Mouse (Mus musculus) left cerebral cortex, postnatal 14 days (tissue): ENCODE data around the gene Gm43738. TPM values are rescaled to one million over a fixed set of nuclear protein-coding genes. Genes with fewer than 3 reads are reported as not detected.

Experiments used
- DNase-seq, 2 experiments: peaks; one replicate each; pipeline ENCODE4 v3.0.0; 2021 to 2022; ENCODE audit warnings: low spot score in 2 of 2, mixed read lengths in 1 of 2
- intact Hi-C: fragments of 180-260 bp; cut with DNase I; formaldehyde crosslinking; loops from one replicate; pipeline ENCODE4 v1.15.1; 2025
- long read RNA-seq, 2 experiments: library from polyadenylated mRNA; stranded (forward); transcript quantifications; one replicate each; pipeline ENCODE4 v2.0.0; 2021
- total RNA-seq, 2 experiments: library from RNA; stranded (reverse); gene quantifications; 2 replicates each; pipeline ENCODE4 v1.2.3; 2021

Gm43738 gene
- not detected for total RNA-seq
- long read RNA-seq, experiment 1, partial matches to known transcripts: 0 of 4 reads
- long read RNA-seq, experiment 1, other reads (novel, unspliced or antisense): 4 of 4 reads
- long read RNA-seq, experiment 2, partial matches to known transcripts: 3 of 6 reads
- long read RNA-seq, experiment 2, other reads (novel, unspliced or antisense): 3 of 6 reads

DNA sequence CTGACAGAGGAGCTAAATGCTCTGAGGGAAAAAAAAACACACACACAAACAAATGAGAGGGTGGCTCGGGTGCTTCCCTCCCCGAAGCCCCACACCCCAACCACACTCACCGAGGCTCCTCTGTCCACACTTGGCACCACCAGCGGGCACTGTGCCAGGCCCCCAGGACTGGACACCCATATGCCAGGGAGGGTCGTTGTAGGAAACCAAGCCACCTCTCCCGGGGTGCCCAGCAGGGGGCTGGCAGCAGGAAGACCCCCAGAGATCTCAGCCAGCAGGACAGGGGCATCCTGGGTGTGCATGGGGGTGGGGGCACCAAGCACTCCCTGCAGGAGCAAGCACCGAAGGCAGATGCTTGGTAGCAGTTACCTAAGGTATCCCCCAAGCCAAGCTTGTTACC, at the start of gene Gm43738:
Gene Gm43738 (minus strand): TSS at position 289 of the 400 bp plus-strand sequence.
- no peak for DNase-seq
- intact Hi-C loops: no loop called here

DNA sequence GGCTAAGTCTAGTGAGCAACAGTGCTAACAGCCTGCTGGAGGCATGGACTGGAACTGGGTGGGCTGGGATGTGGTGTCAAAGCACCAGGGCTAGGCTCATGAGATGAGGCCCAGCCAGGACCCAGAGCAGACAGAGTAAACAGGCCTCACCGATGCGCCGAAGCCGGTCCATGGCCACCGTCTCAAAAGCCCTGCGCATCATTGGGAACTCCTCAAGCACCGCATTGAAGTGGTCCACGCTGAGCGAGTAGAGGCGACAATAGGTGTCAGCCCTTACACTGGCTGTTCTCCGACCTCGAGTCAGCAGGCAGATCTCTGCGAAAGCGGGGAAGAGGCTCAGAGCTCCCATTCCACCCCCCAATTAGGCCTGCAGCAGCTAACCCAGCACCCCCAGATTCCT, 47.7 kb upstream of the Gm43738 start:
- intact Hi-C loops: loop anchor here (10.0 kb wide), 1 partner anchor 204 kb away; no protein-coding TSS in a partner anchor
- no peak for DNase-seq

DNA sequence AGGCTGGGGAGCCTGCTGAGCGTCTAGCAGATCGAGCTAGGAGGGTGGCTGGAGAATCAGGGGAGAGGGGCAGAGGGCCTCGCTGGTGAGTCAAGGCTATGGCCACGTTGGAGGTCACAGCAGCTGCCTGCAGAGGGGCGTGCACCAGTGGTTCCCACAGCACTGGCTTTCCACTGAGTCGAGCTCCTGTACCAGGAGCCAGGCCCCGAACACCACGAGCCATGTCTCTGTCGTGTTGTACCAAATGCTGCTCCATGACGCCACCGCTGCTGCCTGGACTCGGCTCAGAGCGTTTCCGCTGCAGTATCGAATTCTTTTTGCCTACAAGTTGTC, 47.0 kb upstream of the Gm43738 start:
- DNase-seq: no peak
- intact Hi-C loops: loop anchor here (10.0 kb wide), 1 partner anchor 203 kb away; no protein-coding TSS in a partner anchor

DNA sequence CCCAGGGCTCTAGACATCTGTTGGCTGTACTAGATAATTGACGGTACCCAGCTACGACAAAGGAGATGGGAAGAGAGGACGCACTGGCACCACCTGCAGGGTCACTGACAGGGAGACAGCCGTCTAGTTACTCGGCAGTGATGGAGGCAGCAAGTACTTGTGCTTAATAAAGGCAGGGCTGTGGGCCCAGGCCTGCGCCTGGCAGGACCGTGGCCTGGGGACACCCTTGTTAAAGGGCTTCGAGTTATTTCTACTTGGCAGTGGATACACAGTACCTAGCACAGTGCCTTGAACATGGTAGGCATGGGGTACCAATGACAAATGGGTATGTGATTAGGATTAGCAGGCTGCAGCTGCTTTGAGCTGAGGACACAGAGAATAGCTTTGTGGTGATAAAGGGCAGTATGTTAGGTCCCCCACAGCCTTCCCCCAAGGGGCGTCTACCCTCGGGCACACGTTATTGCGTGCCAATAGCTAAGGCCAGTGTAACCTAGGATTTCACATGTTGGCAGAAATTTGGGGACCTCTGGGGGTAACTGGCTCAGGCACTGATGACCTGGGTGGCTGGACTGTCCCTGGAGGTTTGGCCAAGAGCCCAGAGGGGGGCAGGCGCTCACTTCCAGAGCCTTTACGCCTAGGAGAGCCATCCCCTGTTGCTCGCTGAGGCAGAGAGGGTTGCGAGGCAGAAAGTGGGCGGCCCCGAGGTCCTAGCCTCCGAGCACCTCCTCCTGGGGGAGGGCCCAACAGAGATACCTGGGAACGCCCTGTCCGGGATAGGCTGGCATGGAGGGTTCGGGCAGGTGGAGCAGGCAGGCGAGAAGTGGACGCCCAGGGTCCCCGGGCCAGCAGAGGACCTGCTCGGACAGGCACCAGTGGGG, 46.4 kb upstream of the Gm43738 start:
- no peak for DNase-seq
- intact Hi-C loops: loop anchor here (10.0 kb wide), 1 partner anchor 203 kb away; no protein-coding TSS in a partner anchor

DNA sequence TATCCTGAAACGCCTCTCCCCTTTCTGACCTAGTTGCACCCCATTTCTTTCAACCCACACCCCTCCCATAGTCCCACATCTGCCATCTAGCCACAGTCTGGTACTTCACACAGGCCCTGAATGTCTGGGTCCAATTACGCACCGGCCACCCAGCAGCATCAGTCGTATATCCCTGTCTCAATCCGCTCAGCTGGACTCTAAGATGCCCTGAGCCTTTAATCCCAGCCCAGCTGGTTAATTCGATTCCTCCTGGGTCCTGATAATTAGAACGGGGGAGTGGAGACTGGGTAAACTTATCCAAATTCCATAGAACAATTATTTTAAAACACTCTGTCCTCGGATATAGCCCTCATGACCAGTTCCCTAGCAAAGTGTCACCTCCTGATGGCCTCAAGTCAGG, 44.7 kb upstream of the Gm43738 start:
- intact Hi-C loops: loop anchor here (10.0 kb wide), 1 partner anchor 201 kb away; no protein-coding TSS in a partner anchor
- DNase-seq: no peak

DNA sequence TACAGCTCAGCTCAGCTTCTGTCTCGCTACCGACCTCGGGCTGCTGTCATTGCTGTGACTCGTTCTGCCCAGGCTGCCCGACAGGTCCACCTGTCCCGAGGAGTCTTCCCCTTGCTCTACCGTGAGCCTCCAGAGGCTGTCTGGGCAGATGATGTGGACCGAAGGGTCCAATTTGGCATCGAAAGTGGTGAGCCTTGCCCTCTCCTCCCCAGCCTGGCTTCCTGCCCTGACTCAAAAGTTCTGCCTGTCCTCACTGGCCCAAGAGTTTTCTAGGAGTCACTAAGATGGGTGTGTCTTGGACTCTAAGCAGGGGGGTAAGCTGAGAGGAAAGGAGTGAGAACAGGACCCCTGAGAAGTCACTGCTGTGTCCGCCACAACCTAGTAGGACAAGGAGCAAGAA, 43.9 kb upstream of the Gm43738 start:
- intact Hi-C loops: loop anchor here (10.0 kb wide), 1 partner anchor 200 kb away; no protein-coding TSS in a partner anchor
- no peak for DNase-seq

DNA sequence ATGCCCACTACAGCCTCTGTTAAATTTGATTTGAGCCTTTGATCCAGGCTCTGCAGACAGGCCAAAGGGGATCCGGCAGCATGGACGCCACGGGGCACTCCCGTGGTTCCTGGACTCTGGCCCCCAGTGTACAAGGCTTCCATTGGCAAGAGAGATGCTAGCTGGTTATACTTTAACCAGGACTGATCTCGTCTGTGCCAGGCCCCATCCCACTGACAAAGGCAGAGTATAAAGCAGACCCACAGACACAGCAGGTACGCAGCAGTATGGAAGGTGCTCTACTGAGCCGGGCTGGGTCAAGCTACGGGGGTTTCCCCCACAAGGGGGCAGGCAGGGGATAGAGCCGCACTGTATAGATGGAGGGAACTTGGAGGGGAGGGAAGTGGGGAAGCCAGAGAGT, 35.5 kb upstream of the Gm43738 start:
- intact Hi-C loops: no loop called here
- no peak for DNase-seq

DNA sequence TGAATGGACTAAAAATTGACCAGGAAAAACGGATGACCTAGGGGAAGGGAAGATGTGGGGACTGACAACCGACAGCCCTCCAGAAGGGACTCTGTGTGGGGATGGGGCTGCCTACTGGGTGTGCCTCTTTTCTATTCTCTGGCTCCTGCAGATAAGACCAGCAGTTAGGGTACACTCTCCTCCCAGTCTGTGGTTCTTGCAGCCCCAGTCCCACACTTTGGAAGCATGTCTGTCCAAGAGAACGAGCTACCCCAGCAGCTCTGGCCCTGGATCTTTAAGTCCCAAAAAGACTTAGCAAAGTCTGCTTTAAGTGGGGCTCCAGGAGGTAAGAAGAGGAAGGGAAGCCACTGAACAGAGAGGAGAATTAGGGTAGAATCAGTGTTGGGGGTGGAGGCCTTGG, 35.1 kb upstream of the Gm43738 start, which contains the start of gene Pklr:
Gene Pklr (plus strand): TSS at position 185 of the 400 bp plus-strand sequence.
- intact Hi-C loops: no loop called here
- no peak for DNase-seq

DNA sequence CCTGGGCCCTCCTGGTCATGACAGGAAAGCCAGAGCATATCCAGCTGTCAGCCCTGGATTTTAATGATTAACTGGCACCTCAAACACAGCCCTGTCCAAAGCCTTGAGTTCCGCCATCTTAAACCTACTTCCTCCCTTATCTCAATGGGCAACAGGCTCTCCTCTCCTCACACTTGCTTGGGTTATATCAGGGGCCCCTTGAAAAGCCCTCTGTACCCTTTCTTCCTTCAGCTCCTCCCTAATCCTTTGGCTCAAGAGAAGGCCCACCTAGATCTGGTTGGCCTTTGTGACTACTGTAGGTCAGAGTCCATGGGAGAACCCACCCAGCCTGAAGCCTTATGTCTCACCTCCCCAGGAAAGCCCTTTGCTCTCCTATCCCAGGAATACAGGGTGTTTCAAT, 32.9 kb upstream of the Gm43738 start:
- no peak for DNase-seq
- intact Hi-C loops: no loop called here

DNA sequence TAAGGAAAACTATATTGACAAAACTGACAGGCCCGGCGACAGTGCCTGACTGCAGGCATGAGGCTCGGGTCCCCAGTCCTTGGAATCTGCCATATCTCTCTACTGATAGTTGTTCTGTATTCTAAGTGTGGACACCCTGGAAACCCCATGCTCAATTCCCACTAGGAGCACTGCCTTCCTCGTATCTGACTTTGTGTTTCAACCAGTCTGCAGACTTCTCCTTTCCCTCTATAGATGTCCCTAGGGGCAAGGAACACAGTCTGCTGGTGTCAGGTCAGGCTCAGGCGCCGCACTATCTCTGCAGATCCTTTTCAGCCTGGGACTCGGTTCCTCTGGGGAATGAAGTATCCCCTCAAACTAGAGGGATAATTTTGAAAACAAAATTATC, 32.2 kb upstream of the Gm43738 start:
- intact Hi-C loops: no loop called here

DNA sequence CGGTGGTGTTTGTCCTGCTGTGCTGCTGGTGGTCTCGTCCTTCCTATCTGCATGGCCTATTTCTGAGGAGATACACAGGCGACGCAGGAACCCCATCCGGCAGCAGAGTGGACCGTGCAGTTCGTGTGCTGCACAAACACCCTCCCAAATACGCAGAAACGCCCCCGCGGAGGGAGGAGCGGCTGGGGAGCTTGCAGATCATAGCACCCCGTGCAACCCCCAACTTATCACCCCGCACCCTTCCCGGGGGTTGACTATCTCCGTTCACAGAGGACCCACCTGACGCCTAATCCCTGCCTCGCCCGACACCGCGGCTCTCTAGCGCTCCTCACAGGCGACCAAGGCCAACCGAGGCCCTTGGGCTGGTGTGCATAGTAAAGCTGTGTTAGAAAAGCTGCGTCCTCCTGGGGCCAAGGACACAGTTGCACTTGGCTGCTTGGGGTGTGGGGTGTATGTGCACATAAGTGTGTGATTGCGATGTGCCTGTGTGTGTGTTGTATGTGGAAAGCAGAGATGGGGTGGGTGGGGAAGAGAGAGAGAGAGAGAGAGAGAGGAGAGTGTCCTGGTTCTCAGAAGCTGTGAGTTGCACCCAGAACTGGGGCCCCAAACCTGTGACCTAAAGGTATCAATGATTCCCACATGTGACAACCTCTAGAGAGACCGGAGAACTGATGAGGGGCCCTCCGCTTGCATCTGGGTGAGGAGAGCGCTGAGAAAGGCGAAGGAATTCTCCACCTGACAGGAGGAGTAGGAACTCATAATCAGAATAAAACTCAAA, 31.6 kb upstream of the Gm43738 start:
- intact Hi-C loops: no loop called here

More for the DNA sequence above, 32.2 kb upstream of the Gm43738 start:
- no peak for DNase-seq

DNA sequence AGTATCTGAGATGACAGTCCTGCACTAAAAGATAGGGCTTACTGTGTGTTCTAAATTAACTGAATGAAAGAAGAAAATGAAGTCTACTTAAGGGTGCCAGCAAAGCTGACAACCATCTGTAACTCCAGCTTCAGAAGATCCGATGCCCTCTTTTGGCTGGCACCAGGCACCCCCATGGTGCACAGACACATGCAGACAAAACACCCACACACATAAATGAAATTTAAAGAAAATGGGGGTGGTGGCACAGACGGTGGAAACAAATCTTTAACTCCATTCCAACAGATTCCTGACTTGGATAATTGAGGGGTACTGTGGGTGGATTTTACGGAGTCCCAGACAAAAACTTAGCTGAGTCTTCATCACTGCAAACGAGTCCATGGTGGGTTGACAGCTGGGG, 30.9 kb upstream of the Gm43738 start:
- intact Hi-C loops: no loop called here
- peak; percentile 64 to 82 for DNase-seq

More for the DNA sequence above, 31.6 kb upstream of the Gm43738 start:
- DNase-seq: peak; percentile 38 to 53

DNA sequence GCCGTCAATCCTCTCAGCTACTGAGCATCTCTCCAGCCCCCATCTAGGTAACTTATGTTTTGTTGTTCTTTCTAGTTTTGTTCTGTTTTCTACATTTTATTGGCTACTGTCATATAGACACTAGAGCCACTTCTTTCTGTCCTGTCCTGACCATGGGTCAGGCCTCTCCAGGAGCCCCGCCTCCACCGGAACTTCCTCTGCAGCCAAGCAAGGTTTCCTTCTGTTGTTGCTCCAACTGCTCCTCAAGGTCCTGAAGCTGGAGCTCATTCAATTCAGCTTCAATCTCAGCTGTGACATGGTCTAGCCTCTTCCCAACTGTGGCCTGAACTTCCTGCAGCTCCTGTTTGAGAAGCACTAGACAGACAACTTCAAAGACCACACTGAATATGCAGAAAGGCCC, 29.0 kb upstream of the Gm43738 start:
- no peak for DNase-seq
- intact Hi-C loops: no loop called here

DNA sequence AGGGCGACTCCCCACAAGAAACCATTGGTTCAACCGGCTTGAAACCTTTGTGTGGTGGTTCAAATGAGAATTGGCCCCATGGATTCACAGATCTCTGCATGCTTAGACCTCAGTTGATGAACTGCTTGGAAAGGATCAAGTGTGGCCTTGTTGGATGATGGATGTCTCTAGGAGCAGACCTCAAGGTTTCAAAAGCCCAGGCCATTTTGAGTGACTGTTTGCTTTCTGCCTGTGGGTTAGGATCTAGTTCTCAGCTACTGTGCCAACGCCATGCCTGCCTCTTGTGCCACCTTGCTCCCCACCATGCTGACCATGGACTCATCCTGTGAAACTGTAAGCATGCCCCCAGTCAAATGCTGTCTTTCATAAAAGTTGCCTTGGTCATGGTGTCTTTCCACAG, 25.1 kb upstream of the Gm43738 start:
- intact Hi-C loops: no loop called here
- no peak for DNase-seq

DNA sequence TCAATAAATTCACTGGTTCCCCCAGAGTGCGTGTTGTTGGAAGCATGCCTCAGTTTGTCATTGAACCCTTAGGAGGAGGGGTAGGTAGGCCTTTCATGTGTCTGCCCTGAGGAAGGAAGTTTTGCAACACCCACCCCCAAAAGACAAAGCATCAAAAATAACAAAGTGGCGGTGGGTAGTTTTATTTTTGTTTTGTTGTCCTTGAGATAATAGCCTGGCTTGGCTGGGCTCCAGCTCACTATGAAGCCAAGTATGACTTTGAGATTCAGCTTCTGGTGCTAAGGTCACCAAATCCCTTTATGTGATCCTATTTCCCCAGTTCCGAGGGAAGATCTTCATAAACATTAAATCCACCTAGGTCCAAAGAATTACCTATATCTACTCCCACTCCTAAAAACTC, 23.3 kb upstream of the Gm43738 start:
- no peak for DNase-seq
- intact Hi-C loops: no loop called here

DNA sequence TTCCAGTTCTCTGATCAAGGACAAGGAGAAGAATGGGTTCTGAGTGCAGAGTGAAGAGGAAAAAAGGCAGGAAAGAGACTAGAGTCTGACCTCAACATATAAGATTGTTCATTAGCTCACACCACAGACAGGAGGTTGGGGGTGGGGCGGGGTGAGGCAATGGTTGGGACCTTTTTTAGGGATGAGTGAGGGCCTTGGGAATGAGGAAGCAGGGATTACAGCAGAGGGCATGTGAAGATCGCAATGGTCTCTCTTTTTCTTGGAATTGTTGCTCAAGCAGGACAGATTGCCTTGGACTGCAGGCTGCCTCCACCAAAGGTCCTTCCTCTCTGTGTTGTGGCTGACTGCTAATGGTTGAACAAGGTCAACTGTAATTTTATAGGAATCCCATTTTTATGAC, 22.4 kb upstream of the Gm43738 start:
- DNase-seq: no peak
- intact Hi-C loops: no loop called here

DNA sequence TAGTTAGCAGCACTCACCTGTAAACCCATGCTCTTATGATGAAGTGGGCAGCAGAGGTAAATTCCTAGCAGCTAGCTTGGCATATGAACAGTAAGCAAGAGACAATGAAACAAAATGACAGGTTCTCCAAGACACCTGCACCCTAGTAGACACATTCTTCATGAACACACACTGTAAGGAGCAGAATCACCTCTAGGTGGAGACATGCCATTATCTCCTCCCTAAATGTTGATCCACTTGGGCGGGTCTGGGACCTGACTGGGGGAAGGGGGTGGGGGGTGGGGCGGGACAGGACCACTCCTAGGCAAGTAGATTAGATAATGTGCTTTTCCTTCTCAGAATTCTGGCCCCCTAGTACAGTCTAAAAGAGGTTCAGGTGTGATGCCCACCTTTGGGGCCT, 14.6 kb upstream of the Gm43738 start:
- DNase-seq: peak in 1 of 2 experiments; percentile 36
- intact Hi-C loops: loop anchor here (5.0 kb wide), 2 partner anchors 42 to 97 kb away; no protein-coding TSS in a partner anchor

DNA sequence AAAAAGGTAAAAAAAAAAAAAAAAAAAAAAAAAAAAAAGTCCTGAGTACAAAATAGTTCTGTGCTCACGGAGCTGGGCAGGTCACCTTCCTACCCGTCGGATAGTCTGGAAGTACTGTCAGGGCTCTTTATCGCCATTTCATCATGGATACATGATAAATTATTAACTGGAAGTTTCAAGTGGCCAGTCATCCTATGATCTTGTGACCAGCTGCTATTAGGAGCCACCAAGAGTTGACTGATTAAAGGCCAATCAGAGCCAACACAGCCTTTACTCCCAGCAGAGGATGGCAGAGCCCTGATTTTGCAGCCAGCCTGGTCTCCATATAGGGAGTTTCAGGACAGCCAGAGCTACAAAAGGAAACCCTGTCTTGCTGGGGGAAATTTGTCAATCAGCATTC, 12.2 kb upstream of the Gm43738 start:
- intact Hi-C loops: no loop called here

DNA sequence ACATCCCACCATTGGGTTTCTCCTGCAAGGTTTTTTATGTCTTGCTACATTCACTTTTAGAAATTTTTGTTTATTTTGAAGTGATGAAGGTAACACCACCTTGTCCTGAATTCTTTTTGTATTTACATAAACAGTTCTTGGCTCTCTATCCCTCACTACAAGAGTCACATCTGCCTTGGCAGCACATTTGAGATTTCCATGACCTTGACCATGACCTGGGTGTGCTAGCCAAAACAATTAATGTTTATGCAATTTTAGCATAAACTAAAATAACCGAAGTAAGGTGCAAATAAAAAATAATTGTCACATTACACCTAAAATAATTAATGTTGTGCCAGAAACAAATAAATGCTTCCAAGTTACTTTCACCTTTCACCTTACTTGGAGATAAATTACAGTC, 7.2 kb upstream of the Gm43738 start:
- no peak for DNase-seq
- intact Hi-C loops: no loop called here

More for the DNA sequence above, 12.2 kb upstream of the Gm43738 start:
- DNase-seq: no peak

DNA sequence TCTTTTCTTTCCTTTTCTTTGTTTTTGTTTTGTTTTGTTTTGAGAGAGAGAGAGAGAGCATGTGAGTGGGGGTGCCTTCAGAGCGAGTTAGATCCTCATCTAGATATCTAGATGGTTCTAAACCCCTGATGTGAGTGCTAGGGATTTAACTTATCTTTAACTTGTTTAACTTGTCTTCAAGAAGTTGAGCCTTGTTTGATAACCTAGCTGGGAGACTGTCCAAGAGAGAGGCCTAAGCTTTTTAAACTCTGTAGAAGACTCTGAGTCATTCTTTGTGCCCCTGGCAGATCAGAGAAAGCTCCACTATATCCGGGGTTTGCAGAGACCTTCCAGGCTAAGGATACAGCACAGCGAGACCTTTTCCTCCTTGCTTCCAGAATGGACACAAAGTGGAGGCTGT, 6.6 kb upstream of the Gm43738 start:
- intact Hi-C loops: no loop called here
- DNase-seq: no peak
